ENCODE assay signal across 11 mouse cellular contexts in genomic region chr3:68789491-68789890, GRCm38 (mm10).
DNase-seq lines count a peak whose midpoint lies in the region; ATAC-seq and TF ChIP-seq lines count a peak whose summit lies in the region.
"Had no signal": no experiment of that assay in that cellular context is flagged by ENCODE, and none has a peak within 500 bp of the region (broad histone marks: within the 10 kb centered on the region; RNA-seq: fewer than 3 reads in every experiment).

No protein-coding gene starts in this region.

- TF ChIP-seq EP300 in stomach, postnatal 0 days (optimal IDR thresholded peaks at IDR 0.05), result no peak

- no peak for DNase-seq in stomach, postnatal 0 days (ENCODE audit: low spot score)
- DNase-seq in heart, postnatal 10 days, result peak; percentile 30 to 32
- DNase-seq in lung, postnatal 10 days, result peak; percentile 67
- no peak for DNase-seq in forebrain, embryonic 10.5 days (ENCODE audit: extremely low spot score, low spot score)
- no peak for DNase-seq in hindbrain, postnatal 0 days (ENCODE audit: low spot score)
- DNase-seq: right cerebral cortex, postnatal 14 days had no signal

- no peak overlapping the region for H3K4me2 ChIP-seq in stomach, embryonic 14.5 days (replicated peaks; ENCODE audit: low read depth, low read length)
- no peak overlapping the region for H3K4me2 ChIP-seq in stomach, postnatal 0 days (replicated peaks; ENCODE audit: low read depth)
- no peak overlapping the region for H3K4me2 ChIP-seq in hindbrain, postnatal 0 days (ENCODE audit: low read depth, low read length)
- H3K4me2 ChIP-seq in neural tube, embryonic 15.5 days, result no peak overlapping the region
- H3K4me2 ChIP-seq: limb, embryonic 12.5 days had no signal

- WGBS in stomach, embryonic 14.5 days, result 44% methylated on average over 6 of the region's 6 CpGs
- WGBS in stomach, postnatal 0 days, result 48% methylated on average over 6 of the region's 6 CpGs
- 86% methylated on average over 6 of the region's 6 CpGs for WGBS in forebrain, embryonic 10.5 days
- 88% methylated on average over 6 of the region's 6 CpGs for WGBS in hindbrain, postnatal 0 days
- 90% methylated on average over 6 of the region's 6 CpGs for WGBS in neural tube, embryonic 15.5 days

- H3K9me3 ChIP-seq in stomach, embryonic 14.5 days (ENCODE audit: control insufficient read depth, low read depth, low read length), result no peaks in the 10 kb centered on the region
- no peaks in the 10 kb centered on the region for H3K9me3 ChIP-seq in stomach, postnatal 0 days (ENCODE audit: control insufficient read depth, low read length)
- H3K9me3 ChIP-seq in forebrain, embryonic 10.5 days, result 0 out of 2 replicates have a peak, but pooled peaks cover 4% of the 10 kb centered on the region
- no peaks in the 10 kb centered on the region for H3K9me3 ChIP-seq in hindbrain, postnatal 0 days (ENCODE audit: low read length)
- H3K9me3 ChIP-seq in neural tube, embryonic 15.5 days (replicated peaks), result no peaks in the 10 kb centered on the region
- H3K9me3 ChIP-seq: limb, embryonic 12.5 days had no signal

- H3K4me3 ChIP-seq in stomach, embryonic 14.5 days (ENCODE audit: low read depth, low read length), result no peak overlapping the region
- no peak overlapping the region for H3K4me3 ChIP-seq in stomach, postnatal 0 days (ENCODE audit: low read depth, low read length)
- no peak overlapping the region for H3K4me3 ChIP-seq in forebrain, embryonic 10.5 days
- no peak overlapping the region for H3K4me3 ChIP-seq in hindbrain, postnatal 0 days (ENCODE audit: low read length)
- no peak overlapping the region for H3K4me3 ChIP-seq in neural tube, embryonic 15.5 days (replicated peaks)
- H3K4me3 ChIP-seq: limb, embryonic 12.5 days; myocyte had no signal

- intact Hi-C loops in heart, postnatal 10 days (cut with DNase I), result no loop called here

- TF ChIP-seq CTCF in stomach, postnatal 0 days (IDR thresholded peaks at IDR 0.05; ENCODE audit: low read depth), result no peak
- TF ChIP-seq CTCF in hindbrain, postnatal 0 days (IDR thresholded peaks at IDR 0.05; ENCODE audit: low read depth), result no peak

- H3K4me1 ChIP-seq in stomach, embryonic 14.5 days (ENCODE audit: control insufficient read depth, insufficient read depth, low read length), result no peaks in the 10 kb centered on the region
- H3K4me1 ChIP-seq in stomach, postnatal 0 days (replicated peaks; ENCODE audit: control insufficient read depth, insufficient read depth), result no peaks in the 10 kb centered on the region
- peaks cover 14% of the 10 kb centered on the region for H3K4me1 ChIP-seq in forebrain, embryonic 10.5 days
- H3K4me1 ChIP-seq in hindbrain, postnatal 0 days (ENCODE audit: insufficient read depth, low read length), result 0 out of 2 replicates have a peak, but pooled peaks cover 9% of the 10 kb centered on the region
- peaks cover 10% of the 10 kb centered on the region for H3K4me1 ChIP-seq in neural tube, embryonic 15.5 days

- no peaks in the 10 kb centered on the region for H3K36me3 ChIP-seq in stomach, embryonic 14.5 days (ENCODE audit: control insufficient read depth, insufficient read depth, low read length)
- H3K36me3 ChIP-seq in stomach, postnatal 0 days (ENCODE audit: control insufficient read depth, insufficient read depth, low read length), result no peaks in the 10 kb centered on the region
- H3K36me3 ChIP-seq in forebrain, embryonic 10.5 days (replicated peaks), result no peaks in the 10 kb centered on the region
- no peaks in the 10 kb centered on the region for H3K36me3 ChIP-seq in hindbrain, postnatal 0 days (ENCODE audit: insufficient read depth, low read length)
- H3K36me3 ChIP-seq in neural tube, embryonic 15.5 days, result no peaks in the 10 kb centered on the region
- H3K36me3 ChIP-seq: limb, embryonic 12.5 days had no signal

- ATAC-seq in stomach, embryonic 14.5 days (ENCODE audit: insufficient number of reproducible peaks, insufficient read depth, low FRiP score, low read depth), result peak; percentile 21; the same call in 1 of the 2 replicates
- ATAC-seq in stomach, postnatal 0 days (ENCODE audit: low FRiP score, low TSS enrichment), result no peak
- no peak for ATAC-seq in hindbrain, postnatal 0 days
- ATAC-seq in neural tube, embryonic 15.5 days (ENCODE audit: low FRiP score), result no peak
- ATAC-seq: Patski had no signal

- no peak overlapping the region for H3K27ac ChIP-seq in stomach, embryonic 14.5 days (ENCODE audit: low read length)
- no peak overlapping the region for H3K27ac ChIP-seq in stomach, postnatal 0 days (replicated peaks)
- no peak overlapping the region for H3K27ac ChIP-seq in forebrain, embryonic 10.5 days
- H3K27ac ChIP-seq in hindbrain, postnatal 0 days, result no peak overlapping the region
- no peak overlapping the region for H3K27ac ChIP-seq in neural tube, embryonic 15.5 days (replicated peaks)
- H3K27ac ChIP-seq: limb, embryonic 12.5 days had no signal

- H3K9ac ChIP-seq in stomach, embryonic 14.5 days (replicated peaks; ENCODE audit: low read depth, low read length), result no peak overlapping the region
- no peak overlapping the region for H3K9ac ChIP-seq in stomach, postnatal 0 days (ENCODE audit: low read length)
- no peak overlapping the region for H3K9ac ChIP-seq in hindbrain, postnatal 0 days (replicated peaks; ENCODE audit: low read length)
- H3K9ac ChIP-seq in neural tube, embryonic 15.5 days (replicated peaks), result no peak overlapping the region
- H3K9ac ChIP-seq: limb, embryonic 12.5 days had no signal

- H3K27me3 ChIP-seq in stomach, embryonic 14.5 days (ENCODE audit: control insufficient read depth, insufficient read depth, low read length), result no peaks in the 10 kb centered on the region
- no peaks in the 10 kb centered on the region for H3K27me3 ChIP-seq in stomach, postnatal 0 days (ENCODE audit: control insufficient read depth, insufficient read depth, low read length)
- no peaks in the 10 kb centered on the region for H3K27me3 ChIP-seq in forebrain, embryonic 10.5 days (ENCODE audit: poor library complexity, severe bottlenecking)
- no peaks in the 10 kb centered on the region for H3K27me3 ChIP-seq in hindbrain, postnatal 0 days (ENCODE audit: insufficient read depth, low read length)
- H3K27me3 ChIP-seq in neural tube, embryonic 15.5 days (replicated peaks), result no peaks in the 10 kb centered on the region

Comparison
In these comparisons a context has a peak if more than half of its experiments do, and no peak if none do; other contexts are left out.
1. DNase-seq: peak in heart, postnatal 10 days (2 of 2) and lung, postnatal 10 days (single experiment); none in stomach, postnatal 0 days (single experiment), forebrain, embryonic 10.5 days (single experiment) and hindbrain, postnatal 0 days (single experiment).